Mouse (Mus musculus): ENCODE data around the gene Shank1.

The Shank1 gene

GRCm38 (mm10) chr7:44341119-44341518 lies 31.1 kb downstream of the Shank1 start:
- DNase-seq (ENCODE audit: extremely low spot score) = no peak

- no peak for DNase-seq (ENCODE audit: extremely low spot score)
Measured at GRCm38 (mm10) chr7:44341714-44342113, 31.7 kb downstream of the Shank1 start.

GRCm38 (mm10) chr7:44343459-44344015 lies 33.5 kb downstream of the Shank1 start:
- DNase-seq (ENCODE audit: extremely low spot score) = no peak

- DNase-seq (ENCODE audit: extremely low spot score) = no peak
Measured at GRCm38 (mm10) chr7:44344622-44345021, 34.6 kb downstream of the Shank1 start.

GRCm38 (mm10) chr7:44349043-44349442 lies 39.0 kb downstream of the Shank1 start:
- no peak for DNase-seq (ENCODE audit: extremely low spot score)

GRCm38 (mm10) chr7:44350957-44351711 lies 41.1 kb downstream of the Shank1 start:
- peak; percentile 88 for DNase-seq (ENCODE audit: extremely low spot score)

- no peak for DNase-seq (ENCODE audit: extremely low spot score)
Measured at GRCm38 (mm10) chr7:44351881-44352749, 42.1 kb downstream of the Shank1 start.

GRCm38 (mm10) chr7:44352750-44353600 lies 42.9 kb downstream of the Shank1 start:
- no peak for DNase-seq (ENCODE audit: extremely low spot score)

- peak; percentile 70 for DNase-seq (ENCODE audit: extremely low spot score)
Measured at GRCm38 (mm10) chr7:44353601-44354340, 43.7 kb downstream of the Shank1 start.

GRCm38 (mm10) chr7:44355411-44355810 lies 45.4 kb downstream of the Shank1 start:
- no peak for DNase-seq (ENCODE audit: extremely low spot score)

GRCm38 (mm10) chr7:44356590-44357481 lies 46.8 kb downstream of the Shank1 start:
- peak; percentile 63 for DNase-seq (ENCODE audit: extremely low spot score)

GRCm38 (mm10) chr7:44357531-44357930 lies 47.5 kb downstream of the Shank1 start:
- no peak for DNase-seq (ENCODE audit: extremely low spot score)

GRCm38 (mm10) chr7:44358012-44358411 lies 48.0 kb downstream of the Shank1 start:
- DNase-seq (ENCODE audit: extremely low spot score) = no peak

- no peak for DNase-seq (ENCODE audit: extremely low spot score)
Measured at GRCm38 (mm10) chr7:44358886-44359654, 49.0 kb downstream of the Shank1 start.

GRCm38 (mm10) chr7:44359908-44360672 lies 50.0 kb downstream of the Shank1 start:
- peak; percentile 97 for DNase-seq (ENCODE audit: extremely low spot score)

GRCm38 (mm10) chr7:44360792-44361301 lies 50.8 kb downstream of the Shank1 start:
- no peak for DNase-seq (ENCODE audit: extremely low spot score)

GRCm38 (mm10) chr7:44372678-44373077 lies 62.6 kb downstream of the Shank1 start:
- no peak for DNase-seq (ENCODE audit: extremely low spot score)

- DNase-seq (ENCODE audit: extremely low spot score) = no peak
Measured at GRCm38 (mm10) chr7:44373460-44373859, 63.4 kb downstream of the Shank1 start.

Data from embryo, embryonic 9.5 days (tissue).